Mouse (Mus musculus) C2C12 (cell line): Measurements from ENCODE around the gene Gm11562. TPM values are rescaled to one million over a fixed set of nuclear protein-coding genes. Genes with fewer than 3 reads are reported as not detected.
"Not testable (repeated sequence)": the region's sequence is repeated elsewhere in the genome, so short reads cannot be mapped to it uniquely, and the experiment has no call there.

Source experiments
- H3K27me3 ChIP-seq: one replicate; pipeline ENCODE4 v1.6.1; 2011; ENCODE audit not compliant: control insufficient read depth, insufficient read depth, insufficient read length
- H3K36me3 ChIP-seq: one replicate; pipeline ENCODE4 v1.6.1; 2011; ENCODE audit not compliant: control insufficient read depth, insufficient read depth
- H3K4me3 ChIP-seq: one replicate; pipeline ENCODE4 v1.5.1; 2011; ENCODE audit warnings: mild to moderate bottlenecking, control low read depth; ENCODE audit not compliant: poor library complexity, insufficient read depth, severe bottlenecking
- H3K79me2 ChIP-seq: one replicate; pipeline ENCODE4 v1.6.1; 2011; ENCODE audit not compliant: control insufficient read depth, insufficient read depth
- H3K79me3 ChIP-seq: one replicate; pipeline ENCODE4 v1.6.1; 2011; ENCODE audit warnings: low read depth, control low read depth
- H3ac ChIP-seq: one replicate; pipeline ENCODE3; 2011; ENCODE audit warnings: low read depth; ENCODE audit not compliant: control insufficient read depth, insufficient read length
- CEBPB ChIP-seq: IDR thresholded peaks from one replicate; pipeline ENCODE4 v1.6.1; 2011; ENCODE audit warnings: low read depth, mild to moderate bottlenecking, control low read depth, moderate library complexity
- CTCF ChIP-seq: IDR thresholded peaks from one replicate; pipeline ENCODE4 v1.5.1; 2011; ENCODE audit not compliant: control insufficient read depth, insufficient read depth, insufficient read length
- FOSL1 ChIP-seq: IDR thresholded peaks from one replicate; pipeline ENCODE4 v1.8.0; 2011; ENCODE audit warnings: mild to moderate bottlenecking, low read length; ENCODE audit not compliant: poor library complexity, insufficient read depth, severe bottlenecking
- MAX ChIP-seq: IDR thresholded peaks from one replicate; pipeline ENCODE4 v1.6.1; 2011; ENCODE audit warnings: mild to moderate bottlenecking, control low read depth
- MYOD1 ChIP-seq: IDR thresholded peaks from one replicate; pipeline ENCODE4 v1.6.1; 2011; ENCODE audit warnings: low read depth; ENCODE audit not compliant: control insufficient read depth, insufficient read length
- MYOG ChIP-seq: IDR thresholded peaks from one replicate; pipeline ENCODE4 v1.6.1; 2011; ENCODE audit not compliant: control insufficient read depth, insufficient read length; ENCODE audit errors: extremely low read depth
- USF1 ChIP-seq: IDR thresholded peaks from one replicate; pipeline ENCODE4 v1.6.1; 2011; ENCODE audit warnings: low read depth, mild to moderate bottlenecking, control low read depth, moderate library complexity
- polyA plus RNA-seq: library from polyadenylated mRNA; unstranded; fragments of >200 nt; fragmentation: generic; extraction: Trizol; gene quantifications from one replicate; pipeline ENCODE4 v1.2.1, GENCODE M21; 2012; ENCODE audit warnings: missing spikeins

Gm11562 gene
- polyA plus RNA-seq, 1 experiment: not detected

GRCm38 (mm10) chr11:99634653-99635134 lies 14.5 kb upstream of the Gm11562 start, which contains the start of gene Krtap4-2:
Gene Krtap4-2 (minus strand): TSS chr11:99635084.
- Histone ChIP-seq H3K79me3 (no peaks in the 10 kb centered on the region), H3ac (no peak within 1 kb of the TSS), H3K79me2 (no peaks in the 10 kb centered on the region), H3K36me3 (no peaks in the 10 kb centered on the region), H3K27me3 (no peaks in the 10 kb centered on the region), H3K4me3 (no peak within 1 kb of the TSS)
- TF ChIP-seq MYOG (no peak), MYOD1 (peak; percentile 85)

- Histone ChIP-seq H3K4me3 (no peak overlapping the region), H3K36me3 (no peaks in the 10 kb centered on the region), H3K79me3 (no peaks in the 10 kb centered on the region), H3K79me2 (no peaks in the 10 kb centered on the region), H3K27me3 (no peaks in the 10 kb centered on the region), H3ac (no peak overlapping the region)
- TF ChIP-seq MAX (no peak), USF1 (no peak), FOSL1 (no peak), CTCF (no peak), CEBPB (no peak), MYOG (no peak), MYOD1 (no peak)
These were observed 13.1 kb upstream of the Gm11562 start for GRCm38 (mm10) chr11:99633293-99633692.

- TF ChIP-seq FOSL1 (no peak), USF1 (no peak), MYOD1 (no peak), MAX (no peak), CEBPB (no peak), MYOG (no peak), CTCF (no peak)
- H3K27me3 ChIP-seq: no peaks in the 10 kb centered on the region
These were observed 10.7 kb upstream of the Gm11562 start for GRCm38 (mm10) chr11:99630890-99631289.

DNA sequence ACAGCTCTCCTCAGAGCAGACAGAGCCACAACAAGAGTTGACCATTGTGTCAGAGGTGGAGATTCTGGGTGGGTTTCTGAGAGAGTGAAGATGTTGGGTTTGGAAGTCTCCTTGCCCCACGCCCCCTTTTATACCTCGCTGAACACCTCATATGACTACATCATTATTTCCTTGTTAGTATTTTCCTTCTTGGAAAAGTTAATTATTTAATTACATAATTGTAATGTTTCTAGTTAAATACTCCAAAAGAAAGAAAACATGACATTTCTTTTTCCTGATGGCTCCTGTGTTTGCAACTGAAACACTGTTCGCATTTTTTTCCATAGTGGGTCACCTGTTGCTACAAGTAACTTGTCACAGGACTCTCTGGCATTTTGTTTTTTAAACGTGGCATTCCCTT lies 7.9 kb upstream of the Gm11562 start, which contains the start of gene Krtap4-1:
Krtap4-1 (minus strand) TSS at position 101 of the 400 bp plus-strand sequence.
- Histone ChIP-seq H3ac (no peak within 1 kb of the TSS), H3K79me2 (no peaks in the 10 kb centered on the region), H3K4me3 (no peak within 1 kb of the TSS), H3K36me3 (no peaks in the 10 kb centered on the region), H3K27me3 (no peaks in the 10 kb centered on the region), H3K79me3 (no peaks in the 10 kb centered on the region)
- TF ChIP-seq USF1: no peak
- no peak for TF ChIP-seq MYOG
- no peak for TF ChIP-seq CTCF
- no peak for TF ChIP-seq FOSL1
- TF ChIP-seq MAX: no peak
- TF ChIP-seq CEBPB: no peak
- TF ChIP-seq MYOD1: no peak

More at GRCm38 (mm10) chr11:99630890-99631289, 10.7 kb upstream of the Gm11562 start:
- no peaks in the 10 kb centered on the region for H3K79me2 ChIP-seq
- no peak overlapping the region for H3ac ChIP-seq
- H3K79me3 ChIP-seq: no peaks in the 10 kb centered on the region
- no peak overlapping the region for H3K4me3 ChIP-seq
- no peaks in the 10 kb centered on the region for H3K36me3 ChIP-seq

DNA sequence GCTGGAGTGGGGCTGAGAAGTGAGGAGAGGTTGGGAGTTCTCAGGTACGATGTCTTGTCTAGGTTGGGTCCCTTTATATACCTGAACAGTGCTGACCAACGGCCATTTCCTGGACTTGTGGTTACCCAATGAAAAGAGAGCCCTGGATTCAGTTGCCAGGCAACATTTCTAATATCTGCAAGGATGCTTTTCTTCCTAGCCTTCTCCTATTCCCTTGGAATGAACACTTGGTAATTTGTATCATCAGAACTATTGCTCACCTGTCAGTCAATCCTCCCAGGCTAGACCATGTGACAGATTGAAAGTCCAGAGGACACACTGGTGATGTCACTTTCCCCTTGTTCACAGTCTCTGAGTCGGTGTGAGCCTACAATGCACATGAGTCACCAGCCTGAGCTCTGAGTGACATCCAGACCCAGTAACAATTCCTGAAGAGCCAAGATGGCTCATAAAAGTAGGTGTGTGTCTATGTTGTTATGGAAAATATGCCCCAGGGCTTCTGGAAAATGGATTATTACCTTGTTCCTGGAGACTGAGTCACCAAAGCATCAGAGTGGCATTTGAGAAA lies 5.4 kb downstream of the Gm11562 start, which contains the start of gene Krtap2-4:
Krtap2-4 (minus strand) TSS at position 51 of the 568 bp plus-strand sequence.
- TF ChIP-seq USF1: no peak
- Histone ChIP-seq H3K27me3 (no peaks in the 10 kb centered on the region), H3K4me3 (no peak within 1 kb of the TSS), H3K36me3 (no peaks in the 10 kb centered on the region), H3K79me3 (no peaks in the 10 kb centered on the region), H3ac (no peak within 1 kb of the TSS), H3K79me2 (no peaks in the 10 kb centered on the region)

- H3K36me3 ChIP-seq, H3K79me2 ChIP-seq, H3K79me3 ChIP-seq, H3K27me3 ChIP-seq, H3K4me3 ChIP-seq, H3ac ChIP-seq: not testable (repeated sequence)
These were observed 10.1 kb downstream of the Gm11562 start, which contains the start of gene Gm11937 for GRCm38 (mm10) chr11:99610089-99610488. Gene Gm11937 (minus strand): TSS chr11:99610189.
